Mouse (Mus musculus) cerebellum, adult 11-12 months (tissue): ENCODE measurements around the gene Syvn1.
A peak's percentile ranks its signal among the peaks of the same experiment; 100 is the strongest.

Experiments used
- DNase-seq: peaks from one replicate; pipeline ENCODE4 v3.0.0; 2022

Gene Syvn1

DNA sequence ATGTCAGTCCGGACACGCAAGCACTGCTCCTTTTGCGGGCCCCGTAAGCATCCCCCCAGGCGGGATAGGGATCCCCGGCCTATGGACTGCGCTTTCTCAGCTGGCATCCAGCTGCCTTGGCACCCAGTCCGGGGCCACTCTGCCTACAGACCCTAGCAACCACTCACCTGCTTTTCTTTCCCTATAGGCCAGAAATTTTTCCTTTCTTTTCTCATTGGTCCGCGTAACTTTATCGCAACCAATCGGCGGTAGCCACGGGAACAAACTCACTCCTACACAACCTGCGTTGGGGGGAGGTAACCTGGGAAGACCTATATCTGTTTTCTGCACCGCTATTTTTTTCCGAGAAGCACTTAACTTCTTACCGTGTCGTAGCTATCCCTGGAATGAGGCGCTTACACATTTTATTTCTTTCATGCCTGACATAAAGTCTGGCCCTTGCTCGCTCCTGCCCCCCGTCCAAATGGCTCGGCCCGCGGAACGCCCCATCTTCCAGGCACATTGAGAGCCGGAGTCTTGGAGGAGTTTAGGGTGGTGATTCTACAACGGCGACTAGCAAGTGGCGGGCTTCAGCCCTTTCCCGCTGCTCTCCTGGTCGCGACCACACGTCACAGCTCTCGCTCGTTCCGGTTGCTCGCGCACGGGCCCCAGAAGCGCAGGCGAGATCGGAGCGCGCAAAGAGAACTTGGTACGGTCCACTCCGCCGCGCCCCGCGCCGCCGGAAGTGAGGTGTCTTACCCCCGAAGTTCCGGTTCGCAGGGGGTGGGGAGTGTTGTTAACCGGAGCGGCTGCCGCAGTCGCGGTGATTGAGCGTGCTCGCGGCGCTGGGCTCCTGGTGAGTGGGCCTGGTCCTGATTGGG lies at the start of gene Syvn1:
Gene Syvn1 (plus strand): TSS at position 283 of the 860 bp plus-strand sequence.
- DNase-seq, result peak; percentile 91

GRCm38 (mm10) chr19:5998180-5998579 lies 48.2 kb upstream of the Syvn1 start:
- no peak for DNase-seq

- no peak for DNase-seq
These were observed 46.4 kb upstream of the Syvn1 start for GRCm38 (mm10) chr19:5999969-6000368.

DNA sequence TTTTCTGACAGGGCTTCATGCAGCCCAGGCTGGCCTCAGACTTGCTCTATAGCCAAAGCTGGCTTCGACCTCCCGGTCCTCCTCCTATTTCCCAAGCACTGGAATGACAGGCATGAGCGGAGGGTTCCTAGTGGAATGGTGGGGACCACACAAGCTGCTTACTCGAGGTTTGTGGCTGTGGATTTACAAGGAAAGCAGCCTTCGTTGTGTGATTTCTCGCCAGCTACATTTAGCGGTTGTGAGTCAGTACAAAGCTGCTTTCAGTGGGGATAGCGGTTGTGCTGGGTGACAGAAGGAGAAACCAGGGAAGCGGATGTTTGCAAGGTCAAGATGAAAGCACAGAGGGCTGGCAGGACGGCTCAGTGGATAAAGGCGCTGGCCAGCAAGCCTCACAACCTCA lies 40.8 kb upstream of the Syvn1 start:
- DNase-seq, result no peak

DNA sequence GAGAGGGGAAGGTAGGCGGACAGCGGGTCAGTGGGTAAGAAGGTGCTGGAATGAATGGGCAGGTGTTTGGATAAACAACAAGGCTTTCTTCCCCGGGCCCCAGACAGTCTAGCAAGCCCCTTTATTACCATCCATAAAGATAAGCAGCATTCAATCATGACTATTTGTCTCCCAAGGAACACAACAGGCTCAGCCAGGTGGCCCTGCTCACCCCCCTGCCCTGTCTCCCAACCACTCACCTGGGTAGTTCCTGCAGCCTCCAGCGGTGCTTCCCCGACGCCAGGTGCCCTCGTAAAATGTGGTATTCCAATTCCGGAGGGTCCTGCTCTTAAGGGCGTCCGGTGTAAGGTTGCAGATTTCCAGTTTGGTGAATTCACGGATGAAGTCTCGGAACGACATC lies 39.4 kb upstream of the Syvn1 start:
- DNase-seq, result no peak

- DNase-seq, result no peak
These were observed 37.2 kb upstream of the Syvn1 start for GRCm38 (mm10) chr19:6009137-6009536.

DNA sequence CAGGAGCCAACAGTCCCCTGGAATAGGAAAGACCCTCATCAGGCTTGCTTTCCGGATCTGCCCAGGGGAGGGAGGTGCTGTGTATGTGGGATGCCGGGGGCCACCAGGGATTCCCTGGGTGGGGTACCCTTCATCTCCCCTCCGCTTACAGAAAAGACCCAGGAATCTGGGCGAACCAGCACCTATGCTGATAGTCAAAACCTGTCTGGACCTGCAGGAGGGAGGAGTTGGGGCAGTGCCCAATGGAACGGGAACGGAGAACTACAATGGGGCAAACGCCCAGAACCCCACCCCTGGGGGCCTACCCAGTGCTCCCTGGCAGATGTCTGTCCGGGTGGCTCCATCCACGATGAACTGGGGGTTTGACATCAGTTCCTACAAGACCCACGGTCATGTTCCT lies 32.7 kb upstream of the Syvn1 start:
- peak; percentile 30 for DNase-seq

DNA sequence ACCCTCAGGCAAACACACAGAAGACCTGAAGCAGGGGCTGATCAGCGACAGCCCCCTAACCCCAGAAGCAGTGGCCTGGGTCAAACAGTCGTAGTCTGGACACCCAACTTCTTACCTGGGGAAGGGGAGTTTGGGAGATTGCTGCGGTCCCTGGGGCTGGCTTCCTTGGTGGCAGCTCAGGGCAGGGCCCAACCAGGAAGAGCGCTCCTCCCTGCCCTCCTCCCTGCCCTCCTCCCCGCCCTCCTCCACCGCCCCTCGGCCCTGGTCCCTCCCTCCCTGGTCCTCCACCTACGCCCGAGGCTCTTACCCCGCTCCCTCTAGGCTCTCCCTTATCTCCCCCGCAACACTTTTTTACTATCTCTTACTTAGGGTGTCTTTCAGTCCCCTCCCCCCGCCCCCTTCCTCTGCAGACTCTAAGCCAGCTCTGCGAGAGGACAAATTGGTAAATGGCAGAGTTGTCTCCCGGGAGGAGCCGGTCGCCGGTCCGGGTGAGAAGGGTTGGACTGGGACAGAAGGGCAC lies 31.3 kb upstream of the Syvn1 start:
- DNase-seq, result peak; percentile 44

DNA sequence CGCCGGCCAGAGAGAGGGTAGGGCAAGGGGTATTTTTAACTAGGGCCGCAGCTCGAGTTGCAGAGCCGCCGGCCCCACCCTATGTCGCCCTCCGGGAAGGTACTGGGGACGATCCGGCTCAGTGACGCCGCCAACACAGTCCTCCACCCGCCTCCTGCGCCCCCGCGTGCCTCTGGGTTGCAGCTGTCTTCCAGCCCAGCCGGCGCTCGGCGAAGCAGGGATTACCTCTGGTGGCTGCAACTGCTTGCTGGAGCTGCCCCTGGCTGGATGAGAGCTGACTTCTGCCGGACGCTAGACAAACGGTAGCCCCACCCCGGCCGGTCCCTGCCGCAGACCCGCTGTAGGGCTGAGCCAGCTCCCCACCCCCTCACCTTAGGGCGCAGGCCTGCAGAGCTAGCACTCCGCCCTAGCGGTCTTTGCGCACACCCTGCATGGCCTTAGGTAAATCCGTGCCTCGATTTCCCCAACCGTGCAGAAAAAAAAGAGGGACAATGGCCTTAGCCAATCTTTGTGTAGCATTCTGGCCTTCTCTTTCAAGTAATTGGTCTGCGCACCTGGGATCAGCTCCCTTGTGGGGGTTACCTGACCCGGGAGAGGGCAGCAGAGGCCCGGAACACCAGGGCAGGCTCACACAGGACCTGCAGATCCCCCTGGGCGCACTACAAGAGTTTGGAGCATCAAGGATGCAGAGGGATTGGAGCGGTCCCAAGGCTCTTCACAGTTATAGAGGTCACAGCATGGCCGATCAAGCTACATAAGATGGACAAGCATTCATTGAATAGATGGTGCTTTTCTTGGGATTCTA lies 30.7 kb upstream of the Syvn1 start, which contains the start of gene Capn1:
Gene Capn1 (minus strand): TSS at position 387 of the 805 bp plus-strand sequence.
- DNase-seq, result peak; percentile 66

DNA sequence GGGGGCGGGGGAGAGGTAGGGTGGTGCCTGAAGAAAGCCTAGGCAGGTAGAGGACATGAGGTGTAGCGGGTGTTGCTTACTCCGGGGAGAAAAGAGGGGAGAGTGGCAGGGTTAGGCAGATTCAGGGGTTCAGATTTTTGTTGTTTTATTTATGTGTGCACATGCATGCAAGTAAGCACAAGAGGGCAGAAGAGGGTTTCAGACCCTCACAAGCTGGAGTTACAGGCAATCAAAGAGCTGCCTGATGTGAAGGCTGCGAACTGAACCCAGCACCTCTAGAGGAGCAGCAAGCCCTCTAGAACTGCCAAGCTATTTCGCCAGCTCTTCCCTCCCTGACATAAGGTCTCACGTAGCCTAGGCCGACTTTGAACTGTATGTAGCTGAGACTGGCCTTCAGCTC lies 29.8 kb upstream of the Syvn1 start:
- no peak for DNase-seq

DNA sequence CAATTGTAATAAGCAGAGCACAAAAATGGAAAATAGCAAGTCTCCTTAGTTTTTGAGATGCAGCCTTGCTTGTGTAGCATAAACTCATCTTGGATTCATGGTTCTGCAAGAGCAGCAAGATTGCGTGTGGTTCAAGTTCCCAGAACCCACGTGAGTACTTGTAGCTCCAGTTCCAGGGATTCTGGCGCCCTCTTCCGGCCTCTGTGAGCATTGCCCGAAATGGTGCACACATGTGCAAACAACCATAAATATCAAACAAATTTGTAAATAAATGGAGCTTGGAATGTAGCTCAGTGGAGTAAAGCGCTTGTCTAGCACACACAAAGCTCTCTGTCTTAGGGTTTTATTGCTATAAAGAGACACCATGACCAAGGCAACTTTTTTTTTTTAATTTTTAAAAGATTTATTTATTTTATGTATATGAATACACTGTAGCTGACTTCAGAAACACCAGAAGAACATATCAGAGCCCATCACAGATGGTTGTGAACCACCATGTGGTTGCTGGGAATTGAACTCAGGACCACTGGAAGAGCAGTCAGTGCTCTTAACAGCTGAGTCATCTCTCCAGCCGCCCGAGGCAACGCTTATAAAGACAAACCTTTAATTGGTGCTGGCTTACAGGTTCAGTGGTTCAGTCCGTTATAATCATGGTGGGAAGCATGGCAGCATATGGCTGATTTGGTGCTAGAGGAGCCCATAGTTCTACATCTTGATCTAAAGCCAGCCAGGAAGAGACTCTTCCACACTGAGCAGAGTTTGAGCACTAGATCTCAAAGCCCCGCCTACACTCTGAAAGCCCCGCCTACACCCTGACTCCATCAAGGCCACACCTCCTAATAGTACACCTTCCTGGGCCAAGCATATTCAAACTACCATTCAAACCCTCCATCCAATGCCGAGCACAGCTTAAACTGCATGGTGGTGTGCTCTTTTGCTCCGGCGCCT lies 28.0 kb upstream of the Syvn1 start:
- DNase-seq, result peak; percentile 79

DNA sequence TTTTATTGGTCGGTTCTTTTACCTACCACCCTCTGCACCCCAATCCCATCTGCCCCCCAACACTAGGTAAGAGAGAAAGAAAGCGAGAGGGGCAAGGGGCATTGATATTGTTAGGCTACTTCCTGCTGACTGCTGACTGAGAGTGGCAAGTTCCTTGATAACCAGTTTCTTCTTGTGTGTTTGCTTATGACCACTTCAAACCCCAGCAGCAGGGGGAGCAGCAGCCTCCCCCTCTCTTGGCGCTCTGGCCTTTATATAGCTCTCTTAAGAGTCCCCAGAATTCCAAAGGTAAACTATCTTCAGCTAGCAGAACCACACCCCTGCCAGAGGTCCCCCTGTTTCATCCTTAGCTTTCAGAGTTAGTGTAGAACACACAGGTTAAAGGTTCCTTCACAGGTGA lies 26.1 kb upstream of the Syvn1 start:
- no peak for DNase-seq

GRCm38 (mm10) chr19:6023059-6023458 lies 23.3 kb upstream of the Syvn1 start:
- DNase-seq, result no peak

GRCm38 (mm10) chr19:6023930-6024329 lies 22.4 kb upstream of the Syvn1 start:
- DNase-seq, result no peak

DNA sequence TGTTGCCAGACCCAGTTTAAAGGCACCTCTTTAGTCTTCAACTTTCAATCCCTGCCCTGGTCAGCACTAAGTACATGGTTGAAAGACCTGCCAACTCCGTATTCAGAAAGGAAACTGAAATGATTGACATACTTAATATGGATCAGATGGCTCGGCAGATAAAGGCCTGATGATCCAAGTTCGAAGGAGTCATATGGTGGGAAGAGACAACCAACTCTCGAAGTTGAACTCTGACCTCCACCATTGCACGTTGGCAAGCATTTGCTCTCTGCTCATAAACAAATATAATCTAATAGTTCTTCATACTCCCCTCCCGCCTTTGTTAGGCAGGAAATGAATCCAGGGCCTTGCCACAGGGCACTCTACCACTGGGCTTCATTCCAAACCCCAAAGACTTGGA lies 17.4 kb upstream of the Syvn1 start:
- no peak for DNase-seq

GRCm38 (mm10) chr19:6029426-6029825 lies 16.9 kb upstream of the Syvn1 start:
- DNase-seq, result no peak

DNA sequence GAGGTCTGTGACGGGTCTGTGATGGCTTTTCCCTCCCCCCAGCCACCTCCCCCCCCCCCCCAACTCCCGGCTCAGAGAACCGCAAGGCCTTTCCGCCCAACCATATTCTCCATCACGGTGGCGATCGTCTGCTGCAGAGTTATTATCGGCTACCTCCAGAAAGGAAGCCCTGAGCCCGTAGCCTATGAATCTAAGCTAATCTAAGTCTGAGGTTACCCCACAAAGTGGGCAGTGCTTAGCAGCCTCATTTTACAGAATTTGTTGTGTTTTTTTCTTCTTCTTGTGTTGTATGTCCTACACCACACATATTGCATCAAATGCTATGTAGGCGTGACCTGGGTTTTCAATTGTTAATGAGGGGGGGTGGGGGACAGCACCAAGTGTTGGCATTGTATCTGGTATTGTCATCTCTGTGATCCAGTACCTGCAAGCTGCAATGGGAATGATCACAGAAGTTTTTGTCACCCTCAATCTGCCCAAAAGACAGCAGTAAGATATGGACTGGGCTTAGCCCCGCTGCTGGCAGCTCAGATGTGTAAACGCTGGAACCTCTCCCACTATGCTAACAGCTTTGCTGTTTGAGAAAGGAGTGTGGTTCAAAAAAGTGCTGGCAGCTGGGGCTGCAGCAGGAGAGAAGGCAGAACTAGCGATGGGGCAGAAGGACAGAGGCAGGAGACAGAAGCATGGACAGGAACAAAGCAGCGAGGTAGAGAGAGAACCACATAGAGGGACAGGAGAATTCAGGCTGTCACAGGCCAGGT lies 15.7 kb upstream of the Syvn1 start:
- DNase-seq, result no peak

GRCm38 (mm10) chr19:6035966-6036585 lies 10.3 kb upstream of the Syvn1 start:
- no peak for DNase-seq

- no peak for DNase-seq
These were observed 8.7 kb upstream of the Syvn1 start for GRCm38 (mm10) chr19:6037695-6038094.

DNA sequence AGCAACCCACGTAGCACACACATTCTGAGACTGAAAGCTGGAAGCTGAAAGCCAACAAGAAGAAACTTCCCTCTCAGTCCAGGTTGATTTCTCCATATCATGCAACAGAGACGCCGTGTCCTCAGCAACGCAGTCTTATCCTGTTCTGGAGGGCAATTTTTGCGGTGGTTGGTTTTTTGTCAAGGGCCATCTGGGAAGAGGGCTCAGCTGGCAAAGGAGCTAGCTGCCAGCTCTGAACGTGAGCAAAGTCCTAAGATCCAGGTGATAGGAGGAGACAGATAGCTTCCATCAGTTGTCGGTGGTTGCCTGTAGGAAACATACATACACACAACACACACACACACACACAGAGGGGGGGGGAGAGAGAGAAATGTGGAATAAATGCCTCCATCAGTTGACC lies 8.1 kb upstream of the Syvn1 start:
- DNase-seq, result no peak

GRCm38 (mm10) chr19:6040002-6040401 lies 6.4 kb upstream of the Syvn1 start:
- no peak for DNase-seq
